Mouse (Mus musculus) thymus, adult 2 months (tissue): ENCODE results near the gene Tubgcp2. TPM values are rescaled to one million over a fixed set of nuclear protein-coding genes. Genes with fewer than 3 reads are reported as not detected.
A peak's percentile ranks its signal among the peaks of the same experiment; 100 is the strongest.

Experiments used
- DNase-seq: peaks from one replicate; pipeline ENCODE4 v3.0.0; 2021
- H3K27ac ChIP-seq: fragments of 200-500 bp; 2 replicates; pipeline ENCODE4 v1.5.1; 2012; ENCODE audit warnings: low read length, control low read depth; ENCODE audit not compliant: control insufficient read depth, insufficient read depth
- H3K27me3 ChIP-seq: fragments of 200-500 bp; 2 replicates; pipeline ENCODE4 v1.6.1; 2012; ENCODE audit warnings: mild to moderate bottlenecking, low read length, moderate library complexity, mixed read lengths; ENCODE audit not compliant: control insufficient read depth, insufficient read depth
- H3K36me3 ChIP-seq: fragments of 200-500 bp; 2 replicates; pipeline ENCODE4 v1.6.1; 2012; ENCODE audit warnings: mild to moderate bottlenecking, low read length, moderate library complexity; ENCODE audit not compliant: control insufficient read depth, insufficient read depth
- H3K4me1 ChIP-seq: fragments of 200-500 bp; replicated peaks from 2 replicates; pipeline ENCODE4 v1.6.1; 2012; ENCODE audit warnings: low read length; ENCODE audit not compliant: control insufficient read depth, insufficient read depth
- H3K4me3 ChIP-seq: fragments of 200-500 bp; 2 replicates; pipeline ENCODE4 v1.5.1; 2012; ENCODE audit warnings: mild to moderate bottlenecking, low read length, control low read depth, moderate library complexity; ENCODE audit not compliant: control insufficient read depth, insufficient read depth
- CTCF ChIP-seq: fragments of 200-500 bp; IDR thresholded peaks from 2 replicates; pipeline ENCODE4 v1.5.1; 2012; ENCODE audit warnings: mild to moderate bottlenecking, control low read depth, low read length, moderate library complexity, borderline replicate concordance; ENCODE audit not compliant: control insufficient read depth, poor library complexity, insufficient read depth; ENCODE audit errors: extremely low read depth
- POLR2A ChIP-seq: fragments of 200-500 bp; IDR thresholded peaks from 2 replicates; pipeline ENCODE4 v1.6.1; 2012; ENCODE audit warnings: mild to moderate bottlenecking, low read length, control low read depth, moderate library complexity; ENCODE audit not compliant: control insufficient read depth, poor library complexity, insufficient read depth; ENCODE audit errors: extremely low read depth
- WGBS: fragments of 180-500 bp; shearing (Covaris S2); methylation state at CpG from one replicate; pipeline ENCODE4 v1.1.7; 2018; 5-methylcytosine and 5-hydroxymethylcytosine counted together
- polyA plus RNA-seq: library from polyadenylated mRNA; depleted of rRNA; stranded (reverse); fragments of >200 nt; gene quantifications from 2 replicates; pipeline ENCODE4 v1.2.3, GENCODE M21; 2012; rRNA removed

Tubgcp2 gene
- polyA plus RNA-seq, 1 experiment: 39.7 TPM

GRCm38 (mm10) chr7:139949893-139950282 is 86.6 kb downstream of the Tubgcp2 start:
- TF ChIP-seq CTCF: peak; percentile 68; the same call in 1 of the 2 replicates
- TF ChIP-seq POLR2A: no peak
- peaks cover 6% of the 10 kb centered on the region for H3K4me1 ChIP-seq
- 2% methylated on average over 15 of the region's 15 CpGs for WGBS
- H3K27me3 ChIP-seq: peaks cover 3% of the 10 kb centered on the region; the same call in 1 of the 2 replicates
- peak; percentile 36 for DNase-seq
- peak overlapping the region; percentile 87 for H3K4me3 ChIP-seq
- no peak overlapping the region; the same call in 1 of the 2 replicates for H3K27ac ChIP-seq
- H3K36me3 ChIP-seq: no peaks in the 10 kb centered on the region

GRCm38 (mm10) chr7:139946032-139946431 is 90.4 kb downstream of the Tubgcp2 start:
- H3K36me3 ChIP-seq: no peaks in the 10 kb centered on the region
- TF ChIP-seq CTCF (no peak), POLR2A (no peak)
- H3K4me3 ChIP-seq: no peak overlapping the region
- H3K27me3 ChIP-seq: peaks cover 20% of the 10 kb centered on the region
- no peak overlapping the region for H3K27ac ChIP-seq
- H3K4me1 ChIP-seq: peaks cover 3% of the 10 kb centered on the region
- 92% methylated on average over 5 of the region's 5 CpGs for WGBS
- DNase-seq: no peak

Other genes starting within 250 kb of the Tubgcp2 start
- gene Adgra1, start 202.5 kb downstream of the Tubgcp2 start, polyA plus RNA-seq: 0.08 and 0.10 TPM in 2 replicates
- gene Kndc1, start 142.0 kb downstream of the Tubgcp2 start, polyA plus RNA-seq: 3.6 and 4.8 TPM in 2 replicates
- gene Utf1, start 92.9 kb downstream of the Tubgcp2 start, polyA plus RNA-seq: 13.8 and 14.2 TPM in 2 replicates
- gene 6430531B16Rik, start 57.9 kb downstream of the Tubgcp2 start, polyA plus RNA-seq: 0.73 and 0.84 TPM in 2 replicates
- 36.0 and 37.6 TPM in 2 replicates for gene Adam8, start 44.1 kb downstream of the Tubgcp2 start, polyA plus RNA-seq
- 123 and 143 TPM in 2 replicates for gene Zfp511, start 278 bp downstream of the Tubgcp2 start, polyA plus RNA-seq
- 1.4 TPM in 2 replicates for gene Msx3, start 12.4 kb upstream of the Tubgcp2 start, polyA plus RNA-seq
- gene Caly, start 45.9 kb upstream of the Tubgcp2 start, polyA plus RNA-seq: 0.14 and 0.44 TPM in 2 replicates
- gene Prap1, start 56.7 kb upstream of the Tubgcp2 start, polyA plus RNA-seq: 2.4 and 5.2 TPM in 2 replicates
- gene Fuom, start 65.8 kb upstream of the Tubgcp2 start, polyA plus RNA-seq: 28.1 and 34.8 TPM in 2 replicates
- 15.3 and 18.0 TPM in 2 replicates for gene Paox, start 79.1 kb upstream of the Tubgcp2 start, polyA plus RNA-seq
- 60.9 and 65.6 TPM in 2 replicates for gene Echs1, start 79.8 kb upstream of the Tubgcp2 start, polyA plus RNA-seq
- 36.0 and 39.0 TPM in 2 replicates for gene Mtg1, start 100.9 kb upstream of the Tubgcp2 start, polyA plus RNA-seq
- 0.18 and 0.31 TPM in 2 replicates for gene Sprn, start 118.2 kb upstream of the Tubgcp2 start, polyA plus RNA-seq
- gene Olfr522, start 128.1 kb upstream of the Tubgcp2 start, polyA plus RNA-seq: not detected in 2 replicates
- 0.41 and 1.0 TPM in 2 replicates for gene Olfr523, start 136.5 kb upstream of the Tubgcp2 start, polyA plus RNA-seq
- gene Olfr524, start 169.3 kb upstream of the Tubgcp2 start, polyA plus RNA-seq: 2.3 and 2.6 TPM in 2 replicates
- gene Cd163l1, start 181.6 kb upstream of the Tubgcp2 start, polyA plus RNA-seq: 6.0 and 6.1 TPM in 2 replicates
- gene 5830411N06Rik, start 210.6 kb upstream of the Tubgcp2 start, polyA plus RNA-seq: 21.4 and 23.9 TPM in 2 replicates